Mouse (Mus musculus) brain, embryonic 14.5 days (tissue): ENCODE data around the gene Vwa1.

Experiments used
- CTCF ChIP-seq: fragments of 200-500 bp; IDR thresholded peaks from 2 replicates; pipeline ENCODE4 v1.5.1; 2012; ENCODE audit warnings: inconsistent platforms, mild to moderate bottlenecking, moderate library complexity, borderline replicate concordance; ENCODE audit not compliant: insufficient read depth, insufficient read length; ENCODE audit errors: extremely low read depth
- POLR2A ChIP-seq: fragments of 200-500 bp; IDR thresholded peaks from 2 replicates; pipeline ENCODE4 v1.6.1; 2012; ENCODE audit warnings: mild to moderate bottlenecking, inconsistent platforms, borderline replicate concordance; ENCODE audit not compliant: poor library complexity, insufficient read depth, insufficient read length, severe bottlenecking; ENCODE audit errors: extremely low read depth

GRCm38 (mm10) chr4:155771706-155772105, 2.8 kb downstream of the Vwa1 start:
- no peak for TF ChIP-seq CTCF
- no peak for TF ChIP-seq POLR2A
